Mouse (Mus musculus) testis, adult 2 months (tissue): ENCODE data around the gene Lbhd1.

ENCODE experiments used
- CTCF ChIP-seq: fragments of 200-500 bp; IDR thresholded peaks from 2 replicates; pipeline ENCODE4 v1.5.1; 2012; ENCODE audit warnings: low read depth, mild to moderate bottlenecking, inconsistent platforms, low read length, moderate library complexity; ENCODE audit not compliant: control insufficient read depth, insufficient read depth, insufficient replicate concordance
- POLR2A ChIP-seq: fragments of 200-500 bp; IDR thresholded peaks from 2 replicates; pipeline ENCODE4 v1.6.1; 2012; ENCODE audit warnings: low read depth, mild to moderate bottlenecking, inconsistent platforms, low read length, moderate library complexity; ENCODE audit not compliant: control insufficient read depth

- TF ChIP-seq CTCF = no peak
- TF ChIP-seq POLR2A = no peak
These were observed 53.2 kb downstream of the Lbhd1 start for GRCm38 (mm10) chr19:8936736-8937135.
